Mouse (Mus musculus) forebrain, embryonic 15.5 days (tissue): Measurements from ENCODE around the gene Hmgn1. TPM values are rescaled to one million over a fixed set of nuclear protein-coding genes. Genes with fewer than 3 reads are reported as not detected.
A peak's percentile ranks its signal among the peaks of the same experiment; 100 is the strongest.

Experiments used
- ATAC-seq: fragments of 200-750 bp; cut with Nextera tagmentation; replicated peaks from 2 replicates; pipeline ENCODE4 v1.8.0; 2017; ENCODE audit warnings: mild to moderate bottlenecking, moderate TSS enrichment, moderate library complexity
- H3K27ac ChIP-seq: fragments of 300-500 bp; sonication (generic); replicated peaks from 2 replicates; pipeline ENCODE4 v1.5.1; 2015; ENCODE audit warnings: mild to moderate bottlenecking, inconsistent platforms
- H3K27me3 ChIP-seq: fragments of 300-500 bp; sonication (generic); 2 replicates; pipeline ENCODE4 v1.6.1; 2015; ENCODE audit warnings: inconsistent platforms
- H3K36me3 ChIP-seq: fragments of 300-500 bp; sonication (generic); 2 replicates; pipeline ENCODE4 v1.6.1; 2015; ENCODE audit warnings: mild to moderate bottlenecking, inconsistent platforms
- H3K4me1 ChIP-seq: fragments of 300-500 bp; sonication (generic); 2 replicates; pipeline ENCODE4 v1.6.1; 2015; ENCODE audit warnings: inconsistent platforms
- H3K4me2 ChIP-seq: fragments of 300-500 bp; sonication (generic); replicated peaks from 2 replicates; pipeline ENCODE4 v1.6.1; 2015; ENCODE audit warnings: mild to moderate bottlenecking, inconsistent platforms
- H3K4me3 ChIP-seq: fragments of 300-500 bp; sonication (generic); 2 replicates; pipeline ENCODE4 v1.5.1; 2015; ENCODE audit warnings: mild to moderate bottlenecking, inconsistent platforms
- H3K9ac ChIP-seq: fragments of 300-500 bp; sonication (generic); replicated peaks from 2 replicates; pipeline ENCODE4 v1.6.1; 2015; ENCODE audit warnings: mild to moderate bottlenecking, inconsistent platforms
- H3K9me3 ChIP-seq: fragments of 300-500 bp; sonication (generic); 2 replicates; pipeline ENCODE4 v1.6.1; 2016; ENCODE audit warnings: inconsistent platforms
- WGBS: fragments of 180-500 bp; shearing (Covaris S2); methylation state at CpG from one replicate; pipeline ENCODE4 v1.1.7; 2015; ENCODE audit warnings: mixed read lengths; 5-methylcytosine and 5-hydroxymethylcytosine counted together
- polyA plus RNA-seq: library from polyadenylated mRNA; unstranded; fragments of >200 nt; fragmentation: Nextera tagmentation; extraction: Ambion mirVana; gene quantifications from 2 replicates; pipeline ENCODE4 v1.2.1, GENCODE M21; 2015

The Hmgn1 gene
- polyA plus RNA-seq, 1 experiment from 2014 or later: 563 TPM

DNA sequence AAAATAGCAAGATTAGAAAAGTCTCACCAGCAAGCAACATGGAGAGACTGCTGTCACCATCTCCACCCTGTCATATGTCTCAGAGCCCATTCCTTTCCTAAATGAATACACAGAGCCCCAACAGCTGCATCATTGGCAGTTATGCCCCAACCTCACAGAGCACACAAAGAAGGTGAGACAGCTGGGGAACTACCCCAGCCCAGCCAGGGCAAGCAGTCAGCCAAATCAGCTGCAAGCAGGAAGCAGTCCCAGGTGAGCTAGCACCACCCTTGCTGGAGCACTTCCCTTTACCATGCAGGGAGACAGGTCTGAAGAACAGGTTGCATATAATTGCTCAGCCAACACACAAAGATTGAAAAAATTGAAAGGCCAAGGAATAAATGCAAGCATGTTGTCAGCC, 41.9 kb downstream of the Hmgn1 start:
- no peak for ATAC-seq
- no peaks in the 10 kb centered on the region for H3K27me3 ChIP-seq
- H3K4me3 ChIP-seq: no peak overlapping the region
- no peak overlapping the region for H3K4me2 ChIP-seq
- H3K9ac ChIP-seq: no peak overlapping the region
- no peak overlapping the region for H3K27ac ChIP-seq
- no peaks in the 10 kb centered on the region for H3K9me3 ChIP-seq
- no peaks in the 10 kb centered on the region for H3K36me3 ChIP-seq
- H3K4me1 ChIP-seq: peaks cover 14% of the 10 kb centered on the region

DNA sequence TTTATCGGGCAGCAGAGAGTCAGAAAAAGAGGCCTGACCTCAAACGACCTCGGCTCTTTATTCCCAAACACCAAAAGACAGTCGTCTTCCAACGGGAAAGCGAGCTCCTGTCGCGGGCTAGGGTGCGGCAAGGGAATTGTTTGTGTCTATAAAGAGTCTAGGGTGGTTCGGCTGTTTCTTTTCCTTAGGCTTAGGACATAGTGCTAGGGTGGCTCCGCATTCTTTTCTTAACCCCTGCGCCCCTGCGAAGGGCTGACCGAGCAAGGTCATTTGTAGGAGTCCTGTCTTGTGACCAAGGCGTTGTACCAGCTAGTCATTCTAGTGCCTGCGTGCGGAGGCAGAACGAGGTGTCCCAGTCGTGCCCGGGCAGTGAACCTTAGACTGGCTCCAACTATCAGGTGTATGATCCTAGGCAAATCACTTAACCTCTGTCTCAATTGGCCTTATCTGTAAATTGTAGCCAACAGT, 44.3 kb downstream of the Hmgn1 start:
- WGBS: 6% methylated on average over 20 of the region's 20 CpGs
- peaks cover 23% of the 10 kb centered on the region for H3K4me1 ChIP-seq
- peak overlapping the region; percentile 93 for H3K9ac ChIP-seq
- H3K27ac ChIP-seq: peak overlapping the region; percentile 97
- H3K4me2 ChIP-seq: peak overlapping the region; percentile 53
- H3K4me3 ChIP-seq: peak overlapping the region; percentile 91
- H3K9me3 ChIP-seq: no peaks in the 10 kb centered on the region
- no peaks in the 10 kb centered on the region for H3K27me3 ChIP-seq
- peaks cover 17% of the 10 kb centered on the region for H3K36me3 ChIP-seq
- ATAC-seq: peak; percentile 5; the same call in 1 of the 2 replicates

DNA sequence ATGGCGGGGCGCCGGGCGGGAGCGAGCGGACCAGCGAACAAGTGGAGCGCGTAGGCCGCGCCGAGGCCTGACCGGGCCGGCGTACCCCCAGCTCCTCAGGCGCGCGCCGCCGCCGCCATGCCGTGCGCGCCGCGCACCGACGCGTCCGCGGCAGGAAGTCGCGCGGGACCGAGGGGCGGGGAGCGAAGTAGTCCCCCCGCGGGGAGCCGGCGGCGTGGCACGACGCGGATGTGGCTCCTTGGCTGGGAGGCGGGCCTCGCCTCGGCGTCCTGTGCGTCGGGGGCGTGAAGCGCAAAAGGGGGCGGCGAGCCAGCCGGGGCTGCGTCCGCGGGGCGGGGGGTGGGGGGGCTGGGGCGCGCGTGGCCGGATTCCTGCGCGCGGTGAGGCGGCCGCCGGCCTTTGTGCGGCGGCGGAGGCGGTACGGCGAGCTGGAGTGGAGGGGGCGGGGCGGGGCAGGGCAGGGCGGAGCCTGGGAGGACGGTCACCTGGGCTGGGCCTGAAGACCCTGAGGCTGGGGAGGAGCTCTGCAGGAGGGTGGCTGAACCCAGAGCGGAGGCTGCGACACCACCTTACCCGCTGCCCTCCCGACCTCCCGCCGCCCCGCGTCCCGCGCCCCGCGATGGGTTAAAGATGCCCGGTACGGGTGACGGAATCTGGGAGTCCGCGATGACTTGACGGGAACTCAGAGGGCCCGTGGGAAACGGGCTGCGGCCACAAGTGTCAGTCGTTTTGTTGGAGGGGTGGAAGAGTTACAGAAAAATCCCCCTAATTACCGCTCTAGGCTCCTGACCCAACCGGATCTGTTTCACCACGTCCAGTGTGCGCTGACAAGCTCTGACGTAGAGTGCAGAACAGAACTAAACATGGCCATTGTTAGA, 45.0 kb downstream of the Hmgn1 start, which contains the start of gene Brwd1:
Gene Brwd1, minus strand, starts transcription at position 226 of the 878 bp plus-strand sequence.
- Histone ChIP-seq H3K4me1 (peaks cover 23% of the 10 kb centered on the region), H3K9me3 (no peaks in the 10 kb centered on the region), H3K4me3 (peak within 1 kb of the TSS; percentile 91), H3K27ac (peak within 1 kb of the TSS; percentile 97), H3K27me3 (no peaks in the 10 kb centered on the region), H3K36me3 (peaks cover 18% of the 10 kb centered on the region), H3K9ac (peak within 1 kb of the TSS; percentile 93), H3K4me2 (peak within 1 kb of the TSS; percentile 53)
- WGBS: under 1% methylated on average over 75 of the region's 107 CpGs
- ATAC-seq: peak; percentile 81

DNA sequence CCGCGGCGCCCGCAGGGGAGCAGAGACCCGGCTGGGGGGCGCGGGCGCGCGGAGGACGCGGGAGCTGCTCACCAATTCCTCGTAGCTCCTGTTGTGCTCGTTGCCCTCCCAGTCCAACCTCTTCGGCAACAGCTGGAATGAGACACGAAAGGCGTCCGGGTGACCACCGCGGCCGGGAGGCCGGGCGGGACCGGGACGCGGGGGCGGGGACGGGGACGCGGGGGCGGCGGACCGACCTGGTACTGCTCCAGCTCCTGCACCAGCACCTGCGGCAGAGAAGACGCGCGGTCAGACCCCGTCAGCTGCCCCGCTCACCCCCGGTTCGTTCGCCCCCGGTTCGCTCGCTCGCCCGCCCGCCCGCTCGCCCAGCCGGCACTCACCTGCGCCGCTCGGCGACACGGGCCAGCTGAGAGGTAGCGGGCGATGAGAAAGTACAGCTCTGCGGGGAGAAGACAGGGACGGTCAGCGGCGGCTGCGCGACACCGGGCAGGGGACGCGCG, 45.7 kb downstream of the Hmgn1 start:
- peak; percentile 44 for ATAC-seq
- no peaks in the 10 kb centered on the region for H3K9me3 ChIP-seq
- peaks cover 23% of the 10 kb centered on the region for H3K4me1 ChIP-seq
- peaks cover 24% of the 10 kb centered on the region for H3K36me3 ChIP-seq
- H3K27ac ChIP-seq: peak overlapping the region; percentile 97
- H3K27me3 ChIP-seq: no peaks in the 10 kb centered on the region
- H3K4me3 ChIP-seq: peak overlapping the region; percentile 91
- WGBS: 1% methylated on average over 68 of the region's 68 CpGs
- H3K4me2 ChIP-seq: peak overlapping the region; percentile 53
- peak overlapping the region; percentile 93 for H3K9ac ChIP-seq

DNA sequence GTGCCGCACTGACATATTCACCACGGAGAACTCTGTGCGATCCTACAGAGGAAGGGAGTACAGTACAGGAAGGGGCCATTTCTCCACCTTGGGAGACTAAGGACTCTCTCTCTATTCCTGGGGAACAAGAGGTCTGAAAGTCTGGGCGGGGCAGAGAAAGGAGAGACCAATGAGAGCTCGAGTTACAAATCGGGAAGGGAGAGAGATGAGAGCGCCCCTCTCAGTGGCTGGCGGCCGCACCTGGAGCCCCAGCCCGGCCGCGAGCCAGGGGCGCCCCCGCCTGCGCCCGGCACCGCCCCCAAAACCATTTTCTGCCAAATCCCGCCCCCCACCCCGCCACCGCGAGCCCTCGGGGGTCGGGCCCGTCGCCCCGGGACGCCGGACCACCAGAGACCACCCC, 46.2 kb downstream of the Hmgn1 start:
- peak overlapping the region; percentile 91 for H3K4me3 ChIP-seq
- H3K9ac ChIP-seq: peak overlapping the region; percentile 93

DNA sequence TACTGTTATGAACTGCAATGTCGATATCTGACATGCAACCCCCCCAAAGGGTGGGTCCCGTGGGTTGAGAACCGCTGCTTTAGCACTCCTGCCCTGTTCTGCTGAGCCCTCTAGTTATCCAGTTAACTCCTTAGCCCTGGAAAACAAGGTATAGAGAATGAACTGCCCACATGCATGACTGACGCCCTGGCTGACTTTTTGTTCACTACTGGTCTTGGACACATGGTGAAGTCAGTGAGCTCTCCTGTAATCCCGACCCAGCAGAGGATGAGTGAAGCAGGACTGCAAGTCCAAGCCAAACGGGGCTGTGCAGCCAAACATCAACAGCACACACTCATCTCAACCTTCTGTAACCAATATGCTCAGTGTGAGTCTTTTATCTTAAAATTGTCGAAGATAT, 47.0 kb downstream of the Hmgn1 start:
- WGBS: 89% methylated on average over 7 of the region's 7 CpGs
- no peak overlapping the region for H3K9ac ChIP-seq
- peak overlapping the region; percentile 91; the same call in 1 of the 2 replicates for H3K4me3 ChIP-seq
- H3K27ac ChIP-seq: no peak overlapping the region
- H3K36me3 ChIP-seq: peaks cover 32% of the 10 kb centered on the region
- peaks cover 23% of the 10 kb centered on the region for H3K4me1 ChIP-seq
- 0 out of 2 replicates have a peak overlapping the region, but pooled peaks have one; percentile 53 for H3K4me2 ChIP-seq
- H3K9me3 ChIP-seq: no peaks in the 10 kb centered on the region
- H3K27me3 ChIP-seq: no peaks in the 10 kb centered on the region
- ATAC-seq: no peak

More for the DNA sequence above, 46.2 kb downstream of the Hmgn1 start:
- H3K27ac ChIP-seq: peak overlapping the region; percentile 97
- no peaks in the 10 kb centered on the region for H3K9me3 ChIP-seq
- H3K27me3 ChIP-seq: no peaks in the 10 kb centered on the region
- ATAC-seq: peak; percentile 83
- WGBS: under 1% methylated on average over 27 of the region's 28 CpGs
- H3K4me2 ChIP-seq: peak overlapping the region; percentile 53
- H3K4me1 ChIP-seq: peaks cover 23% of the 10 kb centered on the region
- H3K36me3 ChIP-seq: peaks cover 25% of the 10 kb centered on the region

Other genes with a start within 250 kb of the Hmgn1 start
- gene Psmg1, start 136.8 kb downstream of the Hmgn1 start, polyA plus RNA-seq: 71.5 and 72.4 TPM in 2 replicates
- 211 and 228 TPM in 2 replicates for gene Brwd1, start 45.2 kb downstream of the Hmgn1 start, polyA plus RNA-seq
- 163 and 175 TPM in 2 replicates for gene Wrb, start 17.7 kb upstream of the Hmgn1 start, polyA plus RNA-seq
- gene Lca5l, start 64.5 kb upstream of the Hmgn1 start, polyA plus RNA-seq: 1.5 and 1.6 TPM in 2 replicates
- 0.65 and 0.69 TPM in 2 replicates for gene Sh3bgr, start 72.7 kb upstream of the Hmgn1 start, polyA plus RNA-seq
- gene B3galt5, start 108.1 kb upstream of the Hmgn1 start, polyA plus RNA-seq: 1.1 and 1.6 TPM in 2 replicates